Mouse (Mus musculus) left cerebral cortex, postnatal 25 days (tissue): ENCODE data around the gene Olfr736. TPM values are rescaled to one million over a fixed set of nuclear protein-coding genes. Genes with fewer than 3 reads are reported as not detected.

Source experiments
- DNase-seq, 2 experiments: peaks; one replicate each; pipeline ENCODE4 v3.0.0; 2022; ENCODE audit warnings: low spot score in 2 of 2, mixed read lengths in 1 of 2
- intact Hi-C: fragments of 180-260 bp; cut with DNase I; formaldehyde crosslinking; loops from one replicate; pipeline ENCODE4 v1.15.1; 2025
- total RNA-seq, 2 experiments: library from RNA; stranded (reverse); gene quantifications; 2 replicates each; pipeline ENCODE4 v1.2.3; 2021

Olfr736 gene
- total RNA-seq, result not detected

DNA sequence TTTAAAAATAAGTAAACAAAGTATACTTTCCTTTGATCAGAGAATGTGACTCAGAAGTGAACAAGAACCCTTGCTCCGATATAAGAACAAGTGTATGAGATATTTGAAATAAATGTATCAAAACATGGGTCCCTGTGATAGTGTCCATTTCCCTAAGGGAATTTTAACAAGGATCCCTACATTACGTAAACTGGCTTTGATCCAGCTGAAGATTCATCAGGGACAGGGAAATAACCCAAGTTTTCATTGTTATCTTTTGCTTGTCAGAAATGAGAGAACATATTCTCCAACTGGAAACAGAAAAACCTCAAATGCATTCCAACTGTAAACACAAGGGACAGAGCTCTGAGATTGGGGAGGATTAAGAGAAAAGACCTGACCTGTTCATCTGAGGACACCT is at the start of gene Olfr736:
TSS of gene Olfr736 (plus strand) at position 301 of the 400 bp plus-strand sequence.
- intact Hi-C loops, result no loop called here
- no peak for DNase-seq

GRCm38 (mm10) chr14:50348796-50349195 is 32.2 kb upstream of the Olfr736 start, which contains the start of gene Olfr735:
Olfr735 (minus strand) TSS chr14:50348872.
- intact Hi-C loops, result no loop called here

DNA sequence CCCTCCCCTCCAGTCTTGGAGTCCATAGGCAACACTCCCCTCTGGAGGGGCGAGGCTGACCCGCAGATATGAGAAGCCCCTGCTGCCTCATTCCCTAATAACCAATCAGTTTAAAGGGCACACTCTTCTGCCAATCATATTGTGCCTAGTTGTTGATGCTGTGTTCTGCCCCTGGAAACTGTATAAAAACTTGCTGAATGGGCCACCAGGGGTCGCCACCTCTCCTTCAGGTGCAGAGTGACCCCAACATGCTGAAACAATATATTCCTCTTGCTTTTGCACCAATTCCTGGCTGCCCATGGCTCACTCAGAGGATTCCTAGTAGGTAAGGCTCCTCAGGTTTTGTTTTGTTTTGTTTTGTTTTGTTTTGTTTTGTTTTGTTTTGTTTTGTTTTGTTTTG is 28.5 kb upstream of the Olfr736 start:
- no peak for DNase-seq
- intact Hi-C loops, result no loop called here

More at GRCm38 (mm10) chr14:50348796-50349195, 32.2 kb upstream of the Olfr736 start, which contains the start of gene Olfr735:
- no peak for DNase-seq

DNA sequence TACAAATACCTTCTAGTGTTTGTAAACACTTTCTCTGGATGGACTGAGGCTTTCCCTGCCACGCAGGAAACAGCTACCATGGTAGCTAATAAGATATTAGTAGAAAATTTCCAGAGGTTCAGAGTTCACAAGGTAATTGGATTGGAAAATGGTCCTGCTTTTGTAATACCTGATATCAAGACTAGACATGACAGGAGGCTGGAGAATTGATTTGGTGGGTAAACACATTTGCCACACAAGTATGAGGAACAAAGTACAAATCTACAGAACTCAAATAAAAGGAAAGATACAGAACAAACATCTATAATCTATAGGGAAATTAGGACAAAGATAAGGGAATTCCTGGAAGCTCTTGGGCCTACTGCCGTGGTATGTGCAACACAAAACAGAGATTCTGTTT is 24.2 kb upstream of the Olfr736 start:
- intact Hi-C loops, result no loop called here
- DNase-seq, result no peak

DNA sequence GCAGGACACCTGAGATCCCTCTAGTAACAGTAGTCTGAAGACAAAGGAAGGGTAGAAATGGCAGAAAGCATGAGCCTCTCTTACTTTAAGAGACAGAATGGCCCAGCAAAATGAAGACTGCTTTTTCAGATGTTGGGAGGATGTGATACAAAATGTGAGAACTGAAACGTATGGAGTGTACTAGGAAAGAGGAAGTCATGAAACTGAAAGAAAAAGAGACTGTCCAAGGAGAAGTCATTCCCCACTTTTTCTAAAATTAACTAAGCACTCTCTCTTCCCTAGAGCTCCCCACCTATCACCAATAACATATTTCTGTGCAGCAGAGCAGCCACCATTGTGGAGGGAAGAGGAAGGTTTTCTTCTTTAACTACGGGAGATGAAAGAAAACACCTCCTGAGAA is 23.4 kb upstream of the Olfr736 start, which contains the start of gene Tlr11:
TSS of gene Tlr11 (plus strand) at position 322 of the 400 bp plus-strand sequence.
- intact Hi-C loops, result no loop called here
- DNase-seq, result no peak

DNA sequence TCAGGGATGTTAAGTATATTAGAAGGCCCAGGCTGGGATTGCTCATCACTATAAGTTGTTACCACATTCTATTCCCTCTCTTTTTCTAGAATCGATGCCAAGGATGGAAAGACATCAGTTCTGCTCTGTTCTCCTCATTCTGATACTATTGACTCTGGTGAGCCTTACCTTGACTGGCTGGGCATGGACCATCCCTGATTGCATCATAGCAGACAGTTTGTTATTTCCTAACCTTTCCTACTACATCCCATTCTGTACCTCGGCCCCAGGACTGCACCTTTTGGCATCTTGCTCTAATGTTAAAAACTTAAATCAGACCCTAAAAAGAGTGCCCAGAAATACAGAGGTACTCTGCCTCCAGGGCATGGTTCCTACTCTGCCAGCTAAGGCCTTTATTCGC is 20.5 kb upstream of the Olfr736 start:
- intact Hi-C loops, result no loop called here

DNA sequence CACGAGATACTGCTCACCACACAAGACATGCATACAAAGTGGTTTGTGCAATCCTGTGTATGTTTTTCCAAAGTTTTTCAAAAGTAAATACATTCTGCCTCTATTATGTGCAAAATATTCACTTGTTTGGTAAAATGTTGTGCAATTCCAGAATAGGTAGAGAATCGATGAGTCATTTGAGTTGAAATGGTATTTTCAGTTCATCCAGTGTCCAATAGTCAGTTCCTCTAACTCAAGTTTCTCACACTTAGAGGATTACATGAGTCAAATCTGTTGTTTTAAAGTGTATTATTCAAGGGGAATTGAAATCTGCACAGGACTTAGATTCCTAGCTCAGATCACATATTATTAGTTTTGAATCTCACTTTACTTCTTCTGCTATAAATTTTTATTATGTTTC is 17.4 kb upstream of the Olfr736 start:
- intact Hi-C loops, result no loop called here
- DNase-seq, result no peak

More for the DNA sequence above, 20.5 kb upstream of the Olfr736 start:
- DNase-seq, result no peak

- intact Hi-C loops, result no loop called here
- DNase-seq, result no peak
These were observed 26.3 kb downstream of the Olfr736 start, which contains the start of gene Olfr738 for GRCm38 (mm10) chr14:50407268-50407667. Olfr738 (plus strand) TSS chr14:50407568.

DNA sequence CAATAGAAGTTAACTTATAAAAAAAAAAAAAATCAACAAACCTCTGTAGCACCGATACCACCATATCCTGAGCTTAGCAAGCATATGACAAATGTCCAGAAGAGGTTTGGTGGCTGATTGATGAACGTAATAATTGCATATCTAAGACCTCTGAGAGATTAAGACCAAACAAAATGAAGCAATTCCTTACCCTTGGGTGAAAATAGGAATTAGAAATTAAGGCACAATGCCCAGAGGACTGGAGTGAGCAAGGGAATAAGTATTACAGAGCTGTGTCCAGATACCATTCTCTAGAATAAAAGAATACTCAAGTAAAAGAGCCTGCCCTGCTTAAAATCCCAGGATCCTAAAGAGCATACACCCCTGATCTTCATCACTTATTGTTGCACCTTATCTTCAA is 37.4 kb downstream of the Olfr736 start, which contains the start of gene Olfr739:
TSS of gene Olfr739 (plus strand) at position 301 of the 400 bp plus-strand sequence.
- no peak for DNase-seq
- intact Hi-C loops, result no loop called here

Other genes with a start within 250 kb of the Olfr736 start
- gene Olfr728, start 238.5 kb upstream of the Olfr736 start, total RNA-seq, result not detected
- gene Olfr729, start 228.3 kb upstream of the Olfr736 start, total RNA-seq, result not detected
- gene Olfr730, start 193.0 kb upstream of the Olfr736 start, total RNA-seq, result not detected
- gene Olfr731, start 139.3 kb upstream of the Olfr736 start, total RNA-seq, result not detected
- not detected for gene Olfr732, start 97.0 kb upstream of the Olfr736 start, total RNA-seq
- gene Olfr733, start 79.6 kb upstream of the Olfr736 start, total RNA-seq, result not detected
- not detected for gene Olfr734, start 54.4 kb upstream of the Olfr736 start, total RNA-seq
- gene Olfr735, start 32.3 kb upstream of the Olfr736 start, total RNA-seq, result not detected
- not detected for gene Tlr11, start 23.2 kb upstream of the Olfr736 start, total RNA-seq
- gene Olfr738, start 26.4 kb downstream of the Olfr736 start, total RNA-seq, result not detected
- gene Olfr739, start 37.5 kb downstream of the Olfr736 start, total RNA-seq, result not detected
- not detected for gene Olfr740, start 64.4 kb downstream of the Olfr736 start, total RNA-seq
- gene Olfr741, start 91.6 kb downstream of the Olfr736 start, total RNA-seq, result not detected
- gene Olfr742, start 122.4 kb downstream of the Olfr736 start, total RNA-seq, result not detected
- not detected for gene Olfr743, start 140.7 kb downstream of the Olfr736 start, total RNA-seq
- not detected for gene Olfr744, start 233.7 kb downstream of the Olfr736 start, total RNA-seq